Mouse (Mus musculus) common myeloid progenitor, adult 5-6 weeks (primary cell): ENCODE data around the gene Chil1. TPM values are rescaled to one million over a fixed set of nuclear protein-coding genes. Genes with fewer than 3 reads are reported as not detected.

Experiments used
- ATAC-seq: replicated peaks from 2 replicates; pipeline ENCODE4 v1.8.0; 2016; ENCODE audit warnings: low read depth, mild to moderate bottlenecking, moderate TSS enrichment, inconsistent platforms; ENCODE audit not compliant: poor library complexity, severe bottlenecking
- total RNA-seq: library from RNA; stranded (forward); fragments of 200-1000, 187-1606 nt; gene quantifications from 2 replicates; pipeline ENCODE4 v1.2.3, GENCODE M21; 2017

The Chil1 gene
- total RNA-seq, 1 experiment from 2014 or later: 3.1 TPM

DNA sequence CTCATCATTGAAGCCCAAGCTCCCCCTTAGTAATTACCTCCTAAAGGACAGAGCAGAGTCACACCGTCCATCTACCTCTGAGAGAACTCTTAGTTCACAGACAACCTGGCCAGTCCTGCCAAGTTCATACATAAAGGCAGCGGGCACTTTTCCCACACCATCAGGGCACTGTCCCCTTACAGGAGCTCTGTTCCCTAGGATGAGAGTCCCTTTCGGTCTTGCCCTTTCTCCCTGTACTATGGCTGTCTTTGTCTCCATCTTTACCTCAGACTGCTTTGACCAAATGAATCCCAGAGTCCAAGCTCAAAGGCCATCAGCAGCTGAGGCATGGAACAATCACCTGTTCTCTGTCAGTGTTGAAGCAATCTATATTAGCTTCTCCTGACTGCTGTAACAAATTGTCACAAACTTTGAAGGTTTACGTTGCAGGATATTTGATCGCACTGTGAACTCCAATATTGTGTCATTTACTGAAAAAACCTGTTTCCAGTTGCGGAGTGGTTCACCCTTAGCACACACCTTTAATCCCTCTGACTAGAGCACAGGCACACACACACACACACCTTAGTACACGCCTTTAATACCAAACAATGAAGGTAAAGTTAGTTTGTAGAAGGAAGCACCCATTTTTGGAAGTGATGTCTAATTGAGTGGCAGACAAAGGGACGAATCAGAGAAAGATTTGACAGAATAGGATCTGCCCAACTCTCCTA lies 12.8 kb upstream of the Chil1 start:
- no peak for ATAC-seq

DNA sequence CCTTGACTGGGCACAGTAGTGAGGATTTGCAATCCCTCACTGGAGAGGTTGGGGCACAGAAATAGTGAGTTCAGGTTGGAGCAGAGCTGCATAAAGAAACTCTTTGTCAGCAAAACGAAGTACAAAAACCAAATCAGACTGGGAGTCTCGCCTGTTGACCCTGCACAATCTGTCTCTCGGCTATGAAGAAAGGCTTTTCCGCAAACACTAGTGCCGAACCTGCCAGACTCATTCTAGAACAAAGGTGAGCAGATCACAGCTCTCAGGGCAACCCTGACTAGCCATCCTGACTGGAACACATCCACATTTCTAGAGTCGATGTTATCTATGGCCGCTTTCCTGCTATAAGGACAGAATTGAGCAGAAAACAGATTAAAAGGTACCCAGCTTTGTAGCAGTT lies 8.9 kb upstream of the Chil1 start:
- ATAC-seq: no peak

DNA sequence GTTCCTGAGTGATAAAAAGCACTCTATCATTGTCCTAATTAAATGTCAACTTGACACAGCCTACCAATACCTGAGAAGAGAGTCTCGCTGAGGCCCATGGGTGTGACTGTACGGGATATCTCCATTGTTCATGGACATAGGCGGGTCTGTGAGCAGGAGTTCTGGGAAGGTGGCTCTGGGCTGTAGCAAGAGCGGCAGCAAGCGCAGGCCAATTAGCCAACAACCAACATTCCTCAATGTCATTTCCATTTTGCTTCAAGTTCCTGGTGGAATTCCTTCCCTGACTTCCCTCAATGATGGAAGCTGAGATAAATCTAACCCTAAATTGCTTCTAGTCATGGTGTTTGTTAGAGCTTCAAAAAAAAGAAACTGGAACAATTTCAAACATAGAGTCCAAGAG lies 4.0 kb upstream of the Chil1 start:
- ATAC-seq: no peak

DNA sequence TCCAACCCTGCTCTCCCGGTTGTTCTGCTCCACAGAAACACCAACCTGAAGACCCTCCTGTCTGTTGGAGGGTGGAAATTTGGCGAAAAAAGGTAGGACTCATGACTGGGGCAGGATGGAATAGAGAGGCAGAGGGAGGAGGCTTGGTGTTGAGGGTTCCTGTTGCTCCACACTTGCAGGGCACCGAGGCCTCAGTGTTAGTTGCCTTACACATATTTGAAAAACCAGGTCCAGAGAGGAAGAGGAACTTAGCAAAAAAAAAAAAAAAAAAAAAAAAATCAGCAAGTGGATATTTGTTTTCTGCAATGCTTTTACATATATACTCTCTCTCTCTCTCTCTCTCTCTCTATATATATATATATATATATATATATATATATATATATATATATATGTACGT lies 2.1 kb downstream of the Chil1 start:
- ATAC-seq: no peak

DNA sequence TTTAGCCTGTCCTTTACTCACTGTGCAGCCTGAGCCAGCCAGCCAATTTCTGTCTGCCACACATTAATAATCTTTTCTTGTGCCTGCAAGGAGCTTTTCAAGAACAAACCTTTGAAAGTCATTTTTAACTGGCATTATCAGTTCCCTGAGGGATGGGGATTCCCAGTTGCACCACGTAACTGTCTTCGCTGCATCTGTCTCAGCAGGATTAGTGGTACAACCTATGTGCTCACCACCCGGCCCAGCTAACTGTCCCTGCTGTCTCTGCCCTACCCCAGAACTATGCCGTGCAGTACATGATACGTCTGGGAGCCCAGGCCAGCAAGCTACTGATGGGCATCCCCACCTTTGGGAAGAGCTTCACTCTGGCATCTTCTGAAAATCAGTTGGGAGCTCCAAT lies 6.2 kb downstream of the Chil1 start:
- no peak for ATAC-seq

DNA sequence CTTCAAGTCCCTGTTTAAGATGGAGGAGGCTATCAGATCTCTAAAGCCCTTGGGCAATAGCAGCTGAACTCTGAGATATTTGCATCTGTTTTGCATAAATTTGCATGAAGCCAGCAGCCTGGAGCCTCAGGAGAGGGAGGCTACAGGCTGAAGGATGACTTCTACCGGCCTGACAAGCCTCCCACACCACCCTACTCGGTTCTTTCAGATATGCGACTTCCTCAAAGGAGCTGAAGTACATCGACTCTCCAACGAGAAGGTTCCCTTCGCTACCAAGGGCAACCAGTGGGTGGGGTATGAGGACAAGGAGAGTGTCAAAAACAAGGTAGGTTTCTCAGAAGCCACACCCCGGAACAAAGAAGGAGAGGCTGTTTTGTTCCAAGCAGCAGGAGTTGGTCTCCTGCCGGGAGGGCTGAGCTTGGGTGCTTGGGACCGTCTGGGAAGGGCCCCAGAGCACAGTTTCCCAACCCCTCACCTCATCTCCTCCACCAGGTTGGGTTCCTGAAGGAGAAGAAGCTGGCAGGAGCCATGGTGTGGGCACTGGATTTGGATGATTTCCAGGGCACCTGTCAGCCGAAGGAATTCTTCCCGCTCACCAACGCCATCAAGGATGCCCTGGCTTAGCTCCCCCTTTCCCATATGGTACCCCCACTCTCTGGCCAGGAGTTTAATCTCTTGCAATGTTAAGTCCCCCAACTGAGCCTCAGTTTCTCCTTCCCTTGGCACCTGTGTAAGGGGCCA lies 7.2 kb downstream of the Chil1 start:
- peak; percentile 95 for ATAC-seq

DNA sequence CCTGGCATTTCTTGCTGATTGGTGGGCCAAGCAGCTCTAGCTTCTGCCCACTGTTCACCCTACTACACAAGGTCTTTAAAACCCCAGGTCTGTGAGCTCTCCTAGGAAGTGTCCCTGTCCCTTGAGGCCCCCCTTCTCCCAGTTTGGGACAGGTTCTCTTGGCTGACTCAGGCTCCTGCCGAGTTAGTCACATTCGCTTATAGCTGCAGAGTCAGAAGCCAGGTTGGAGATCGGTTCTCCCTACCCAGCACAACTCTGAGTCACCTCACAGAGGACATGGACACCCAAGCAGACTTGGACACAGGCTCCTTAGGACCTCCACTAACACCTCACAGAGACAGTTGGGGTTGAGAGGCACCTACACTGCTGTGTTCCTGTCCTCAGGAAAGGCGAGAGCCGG lies 9.2 kb downstream of the Chil1 start:
- no peak for ATAC-seq

DNA sequence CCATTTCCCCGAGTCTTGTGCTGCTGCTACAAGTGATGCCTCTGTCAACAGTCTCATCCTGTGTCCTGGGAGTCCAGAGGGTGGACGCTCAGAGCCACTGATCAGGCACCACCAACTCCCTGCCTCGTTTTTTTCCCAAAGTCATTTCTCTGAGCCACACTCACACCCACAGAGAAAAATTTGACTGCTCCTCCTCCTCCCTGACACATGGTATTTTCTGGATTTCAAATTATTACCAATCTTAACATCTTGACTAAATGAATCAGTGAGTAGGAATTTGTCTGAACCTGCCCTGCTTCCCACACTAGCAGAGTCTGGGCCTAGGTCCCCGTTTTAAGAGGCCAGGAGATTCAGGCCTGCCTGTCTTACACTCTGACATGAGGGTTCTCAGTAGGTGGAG lies 10.0 kb downstream of the Chil1 start:
- ATAC-seq: no peak

DNA sequence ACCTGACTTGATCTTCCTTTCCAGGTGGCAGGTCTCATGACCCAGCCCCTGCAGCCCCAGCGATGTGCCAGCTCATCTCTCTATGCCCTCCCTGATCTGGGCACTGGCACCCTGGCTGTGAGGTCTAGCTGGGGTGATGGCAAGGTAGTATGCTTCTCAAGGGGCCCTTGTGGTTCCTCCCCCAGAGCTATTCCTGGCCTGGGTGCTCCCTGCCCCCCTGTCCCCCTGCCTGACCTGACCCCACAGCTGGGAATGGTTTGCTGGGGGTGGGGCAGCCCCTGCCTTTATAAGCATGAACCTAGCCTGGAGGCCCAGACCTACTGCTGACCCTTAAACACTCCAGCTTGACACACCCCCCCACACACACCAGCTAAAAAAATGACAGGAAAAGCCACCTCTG lies 11.2 kb downstream of the Chil1 start, which contains the start of gene Mybph:
TSS of gene Mybph (plus strand) at position 323 of the 400 bp plus-strand sequence.
- no peak for ATAC-seq

DNA sequence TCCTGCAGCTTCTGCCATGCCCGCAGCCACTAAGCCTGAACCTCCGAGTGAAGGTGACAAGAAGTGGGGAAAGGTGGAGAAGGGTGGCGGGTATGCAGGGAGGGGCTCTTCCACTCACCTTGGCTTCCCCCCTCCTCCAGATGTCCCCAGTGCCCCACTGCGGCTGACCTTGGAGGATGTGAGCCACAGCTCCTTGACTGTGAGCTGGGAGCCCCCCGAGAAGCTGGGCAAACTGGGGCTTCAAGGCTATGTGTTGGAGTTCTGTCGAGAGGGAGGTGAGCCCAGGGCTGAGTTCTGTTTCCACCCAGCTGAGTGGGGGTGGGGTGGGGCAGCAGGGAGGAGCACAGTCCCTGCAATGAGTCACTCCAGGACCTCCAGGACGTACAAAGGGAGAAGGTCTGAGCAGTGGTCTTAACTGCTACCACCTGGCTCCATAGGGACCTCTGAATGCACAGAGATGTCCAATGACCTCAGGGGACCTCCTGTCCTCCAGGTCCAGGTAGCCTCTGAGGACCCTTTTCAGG lies 11.8 kb downstream of the Chil1 start:
- no peak for ATAC-seq

DNA sequence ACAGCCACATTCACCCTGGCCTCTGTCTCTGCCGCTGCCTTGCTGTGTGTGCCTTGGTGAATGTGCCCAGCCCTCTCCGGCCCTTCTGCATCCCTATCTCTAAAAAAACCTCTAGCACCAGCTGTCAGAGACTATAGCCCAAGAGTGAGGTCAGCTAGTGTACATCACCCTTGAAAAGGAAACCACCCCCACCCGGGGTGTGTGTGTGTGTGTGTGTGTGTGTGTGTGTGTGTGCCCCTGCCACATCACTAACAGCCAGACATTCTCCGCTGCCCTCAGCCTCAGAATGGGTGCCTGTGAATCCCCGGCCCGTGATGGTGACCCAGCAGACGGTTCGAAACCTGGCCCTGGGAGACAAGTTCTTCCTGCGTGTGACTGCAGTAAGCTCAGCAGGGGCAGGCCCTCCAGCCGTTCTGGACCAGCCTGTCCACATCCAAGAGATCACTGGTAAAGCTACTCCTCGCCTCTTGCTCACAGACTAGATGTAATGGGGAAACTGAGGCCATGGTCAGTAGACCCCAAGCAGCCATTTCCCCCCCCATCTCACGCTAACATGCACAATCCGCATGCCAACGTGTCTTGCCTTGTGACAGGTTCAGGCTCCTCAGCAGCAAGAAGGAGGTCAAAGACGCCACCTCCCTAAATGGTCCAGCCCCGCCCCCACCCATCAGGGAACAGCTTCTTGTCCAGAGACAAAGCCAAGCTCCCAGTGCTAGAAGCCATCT lies 12.5 kb downstream of the Chil1 start:
- ATAC-seq: no peak

DNA sequence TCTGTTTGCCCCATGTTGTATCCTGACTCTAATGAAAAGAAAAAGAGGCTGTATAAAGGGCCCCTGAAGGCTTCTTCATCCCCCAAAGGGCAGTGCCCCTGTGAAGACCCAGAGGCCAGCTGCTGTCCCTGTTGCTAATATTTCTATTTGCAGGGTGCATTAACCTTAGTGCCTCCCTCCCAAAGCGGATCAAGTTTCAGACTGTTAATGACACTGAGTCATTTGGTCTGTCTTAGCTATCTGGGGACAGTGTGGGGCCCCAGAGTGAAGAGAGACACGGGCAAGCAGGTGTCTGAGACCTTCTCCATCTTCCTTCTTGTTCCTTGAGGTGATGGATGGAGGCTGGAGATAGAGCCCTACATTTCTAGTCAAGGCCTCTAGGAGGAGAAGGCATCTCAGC lies 13.1 kb downstream of the Chil1 start:
- ATAC-seq: no peak

DNA sequence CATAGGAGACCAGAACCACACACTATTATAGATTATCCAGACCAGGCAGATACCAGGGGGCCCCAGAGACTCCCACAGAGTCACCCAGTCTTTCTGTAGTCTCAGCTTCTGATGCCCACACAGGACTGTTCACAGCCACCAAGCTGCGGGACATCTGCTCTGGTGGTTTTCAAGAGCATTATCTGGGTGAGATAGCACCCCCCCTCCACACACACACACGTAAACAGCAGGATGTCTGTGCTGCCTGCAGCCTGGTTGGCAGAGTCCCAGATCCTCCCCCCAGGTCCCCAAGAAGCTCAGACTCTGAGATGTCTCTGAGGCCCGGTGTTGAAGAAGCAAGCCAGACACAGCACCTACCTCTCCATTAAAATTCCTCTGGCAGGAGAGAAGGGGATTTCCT lies 13.6 kb downstream of the Chil1 start:
- peak; percentile 55 for ATAC-seq

DNA sequence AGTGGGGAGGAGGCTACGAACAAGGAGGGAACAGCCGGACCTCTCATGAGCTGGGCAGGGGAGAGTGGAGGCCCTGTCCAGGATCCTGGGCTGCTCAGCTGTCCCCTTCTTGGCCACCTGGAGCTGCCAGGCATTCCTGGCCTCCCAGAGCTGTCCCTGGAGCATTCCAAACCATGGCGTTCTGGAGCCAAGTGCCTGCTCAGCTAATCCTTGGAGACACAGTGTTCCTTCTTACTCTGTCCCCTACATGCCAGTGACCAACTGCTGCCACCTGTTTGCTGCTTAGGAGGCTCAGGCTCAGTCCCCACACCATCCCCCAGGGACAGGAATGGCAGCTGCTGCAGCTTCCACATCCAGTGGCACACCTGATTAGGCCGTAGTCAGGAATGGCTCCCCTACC lies 14.0 kb downstream of the Chil1 start:
- peak; percentile 16 for ATAC-seq

DNA sequence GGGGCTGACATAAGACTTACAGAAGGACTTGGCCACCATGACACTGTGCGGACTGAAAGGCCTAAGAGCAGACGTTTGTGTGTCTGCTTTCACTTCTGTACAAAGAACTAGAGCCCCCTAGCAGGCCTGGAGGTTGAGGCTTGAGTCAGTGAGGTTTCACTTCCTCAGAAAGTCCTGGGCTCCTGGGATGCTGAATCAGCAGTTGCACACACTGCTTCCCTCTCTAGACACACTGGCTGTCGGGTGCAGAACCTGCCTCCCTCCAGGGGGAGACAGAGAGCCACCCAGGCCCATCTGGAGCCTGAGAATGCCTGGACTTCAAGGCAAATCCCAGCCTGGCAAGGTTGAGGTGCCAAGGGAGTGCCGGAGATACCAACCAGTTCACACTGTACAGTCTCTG lies 14.4 kb downstream of the Chil1 start:
- peak; percentile 89 for ATAC-seq

DNA sequence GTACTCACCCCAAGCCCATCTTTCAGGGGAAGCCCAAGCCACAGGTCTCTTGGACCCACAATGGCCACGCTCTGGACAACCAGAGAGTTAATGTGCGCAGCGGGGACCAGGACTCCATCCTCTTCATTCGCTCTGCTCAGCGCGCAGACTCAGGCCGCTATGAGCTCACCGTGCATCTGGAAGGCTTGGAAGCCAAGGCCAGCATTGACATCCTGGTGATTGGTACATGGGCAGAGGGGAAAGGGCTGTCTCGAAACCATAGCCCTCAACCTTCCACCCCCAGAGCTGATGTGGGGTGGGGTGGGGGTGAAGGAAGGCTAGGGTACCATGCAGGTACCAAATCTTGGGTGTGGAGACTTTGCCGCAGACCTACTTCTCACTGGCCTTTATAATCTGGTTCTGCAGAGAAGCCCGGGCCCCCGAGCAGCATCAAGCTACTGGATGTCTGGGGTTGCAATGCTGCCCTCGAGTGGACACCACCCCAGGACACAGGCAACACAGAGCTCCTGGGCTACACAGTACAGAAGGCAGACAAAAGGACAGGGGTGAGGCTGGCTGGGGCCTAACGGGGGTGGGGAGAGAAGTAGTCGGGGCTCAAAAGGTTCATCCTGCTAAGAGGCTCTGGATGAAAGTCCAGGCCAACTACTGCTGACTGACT lies 15.5 kb downstream of the Chil1 start:
- ATAC-seq: no peak

DNA sequence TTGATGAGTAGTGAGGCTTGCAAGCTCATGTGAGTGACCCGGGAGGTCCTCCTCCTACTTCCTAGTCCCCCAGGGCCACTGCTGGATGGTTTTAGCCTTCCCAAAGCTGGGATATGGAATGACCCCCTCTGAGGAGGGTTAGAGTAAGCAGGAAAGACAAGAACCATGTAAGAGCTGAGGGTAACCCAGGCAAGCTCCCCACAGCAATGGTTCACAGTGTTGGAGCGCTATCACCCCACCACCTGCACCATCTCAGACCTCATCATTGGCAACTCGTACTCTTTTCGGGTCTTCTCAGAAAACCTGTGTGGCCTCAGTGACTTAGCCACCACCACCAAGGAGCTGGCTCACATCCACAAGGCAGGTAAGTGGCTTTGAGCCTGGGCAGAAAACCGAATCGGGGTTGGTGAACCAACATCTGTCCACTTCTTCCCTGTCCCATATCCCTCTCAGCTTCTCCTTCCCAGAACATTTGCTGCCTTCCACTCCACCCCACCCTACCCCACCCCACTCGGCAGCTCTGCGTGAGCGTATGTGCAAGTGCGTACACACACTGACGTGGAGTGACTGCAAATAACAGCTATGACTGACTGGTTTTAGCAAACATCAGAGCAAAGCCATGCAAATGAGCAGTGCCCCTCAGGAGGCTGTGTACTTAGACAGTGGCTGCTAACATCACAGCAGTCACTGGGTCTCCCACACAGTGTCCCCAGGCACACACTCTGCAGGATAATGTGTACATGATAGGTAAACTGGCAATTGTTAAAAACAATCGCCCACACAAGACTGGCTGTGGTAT lies 16.4 kb downstream of the Chil1 start:
- ATAC-seq: no peak

DNA sequence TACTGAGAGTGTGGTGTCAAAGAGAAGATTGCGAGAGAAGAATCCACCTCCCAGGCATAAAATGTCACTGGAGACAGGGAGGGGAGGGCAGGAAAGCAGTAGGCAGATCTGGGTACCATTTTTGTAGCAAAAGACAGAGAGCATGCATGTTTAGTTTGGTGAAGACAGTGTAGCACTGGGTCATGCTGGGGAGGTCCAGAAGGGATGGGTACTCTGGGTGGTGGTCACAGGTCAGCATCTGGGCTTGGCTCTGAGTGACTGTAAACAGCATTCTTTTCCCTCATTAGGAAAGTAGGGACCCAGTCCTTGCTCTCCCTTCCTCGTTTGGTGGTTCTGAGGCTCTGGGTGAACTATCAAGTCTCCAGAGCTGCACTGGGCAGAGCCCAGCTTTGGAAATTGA lies 18.5 kb downstream of the Chil1 start:
- no peak for ATAC-seq

DNA sequence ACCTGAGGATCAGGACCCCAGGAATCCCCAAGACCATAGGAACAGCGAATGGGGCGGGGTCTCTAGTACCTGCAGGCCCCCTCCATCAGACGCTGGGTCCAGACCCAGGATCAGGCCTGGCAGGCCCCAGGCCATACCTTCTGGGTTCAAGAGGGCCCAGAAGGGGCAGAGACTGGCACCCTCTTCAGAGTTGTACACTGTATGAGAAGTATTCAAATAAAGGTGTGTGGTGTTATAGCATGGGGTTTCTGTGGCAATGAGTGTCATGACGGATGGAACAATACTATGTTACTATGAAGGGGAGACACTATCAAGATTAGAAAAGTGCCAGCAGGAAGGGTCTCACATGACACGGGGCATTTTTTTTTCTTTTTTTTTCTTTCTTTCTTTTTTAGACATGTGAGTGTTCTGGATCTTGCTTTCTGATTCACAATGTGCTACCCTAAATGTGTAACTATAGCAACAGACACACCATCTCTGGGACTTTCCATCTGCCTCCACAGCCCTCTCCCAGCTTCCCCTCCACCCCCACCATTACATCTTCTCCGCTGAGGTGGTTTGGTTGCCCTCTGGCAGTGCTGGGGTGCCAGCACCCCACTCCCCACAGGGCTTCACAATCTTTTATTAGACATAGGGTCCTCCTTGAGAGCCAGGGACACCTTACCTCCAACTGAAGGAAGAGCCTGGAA lies 19.2 kb downstream of the Chil1 start:
- ATAC-seq: no peak
